Mouse (Mus musculus) hindbrain, postnatal 0 days (tissue): ENCODE measurements at regions not wholly inside any gene's neighbourhood (a gene's known extent, or its start where the extent isn't known, plus 50 kb on each side); places are given as distances from the start of the nearest gene placed in this dataset.

Source experiments
- ATAC-seq: fragments of 200-750 bp; cut with Nextera tagmentation; 2 replicates; pipeline ENCODE4 v1.8.0; 2017; ENCODE audit warnings: mild to moderate bottlenecking, moderate TSS enrichment, moderate library complexity
- DNase-seq: peaks from one replicate; pipeline ENCODE4 v3.0.0-alpha.2; 2015; ENCODE audit warnings: low spot score
- H3K27ac ChIP-seq: fragments of 300-500 bp; sonication (generic); 2 replicates; pipeline ENCODE4 v1.5.1; 2014; ENCODE audit warnings: mild to moderate bottlenecking
- H3K27me3 ChIP-seq: fragments of 300-500 bp; sonication (generic); 2 replicates; pipeline ENCODE4 v1.6.1; 2014; ENCODE audit warnings: low read length, mixed read lengths; ENCODE audit not compliant: insufficient read depth
- H3K36me3 ChIP-seq: fragments of 300-500 bp; sonication (generic); 2 replicates; pipeline ENCODE4 v1.6.1; 2014; ENCODE audit warnings: low read length, mixed read lengths; ENCODE audit not compliant: insufficient read depth
- H3K4me1 ChIP-seq: fragments of 300-500 bp; sonication (generic); 2 replicates; pipeline ENCODE4 v1.6.1; 2014; ENCODE audit warnings: antibody characterized with exemption, low read length, mixed read lengths; ENCODE audit not compliant: insufficient read depth
- H3K4me2 ChIP-seq: fragments of 300-500 bp; sonication (generic); 2 replicates; pipeline ENCODE4 v1.6.1; 2014; ENCODE audit warnings: low read depth, mild to moderate bottlenecking, low read length, moderate library complexity, mixed read lengths
- H3K4me3 ChIP-seq: fragments of 300-500 bp; sonication (generic); 2 replicates; pipeline ENCODE4 v1.5.1; 2014; ENCODE audit warnings: low read length
- H3K9ac ChIP-seq: fragments of 300-500 bp; sonication (generic); replicated peaks from 2 replicates; pipeline ENCODE4 v1.6.1; 2014; ENCODE audit warnings: mild to moderate bottlenecking, low read length, moderate library complexity, mixed read lengths
- H3K9me3 ChIP-seq: fragments of 300-500 bp; sonication (generic); 2 replicates; pipeline ENCODE4 v1.6.1; 2016; ENCODE audit warnings: low read length, mixed read lengths
- CTCF ChIP-seq: IDR thresholded peaks from 2 replicates; pipeline ENCODE4 v1.5.1; 2016; ENCODE audit warnings: antibody characterized with exemption, control low read depth, low read depth
- WGBS: fragments of 180-500 bp; shearing (Covaris S2); extraction: QIAGEN DNeasy Blood & Tissue Kit; methylation state at CpG from one replicate; pipeline ENCODE4 v1.1.7; 2014; 5-methylcytosine and 5-hydroxymethylcytosine counted together

DNA sequence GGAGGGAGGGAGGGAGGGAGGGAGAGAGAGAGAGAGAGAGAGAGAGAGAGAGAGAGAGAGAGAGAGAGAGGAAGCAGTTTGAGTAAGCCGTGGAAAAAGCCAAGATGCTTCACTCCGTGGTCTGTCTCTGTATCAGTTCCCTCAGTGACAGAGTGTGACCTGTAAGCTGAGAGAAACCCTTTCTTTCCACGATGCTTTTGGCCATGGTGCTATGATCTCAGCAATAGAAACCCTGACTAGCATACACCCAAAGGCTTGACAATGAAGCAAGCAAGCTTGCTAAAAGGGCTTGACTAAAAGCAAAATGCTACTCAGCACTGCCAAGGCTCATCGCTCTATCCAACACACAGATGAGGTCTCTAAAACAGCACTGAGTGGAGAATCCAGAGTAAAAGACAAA, 57.4 kb upstream of the Mef2a start:
- WGBS, result 81% methylated on average over 4 of the region's 4 CpGs
- no peak overlapping the region for H3K27ac ChIP-seq
- no peak for TF ChIP-seq CTCF

DNA sequence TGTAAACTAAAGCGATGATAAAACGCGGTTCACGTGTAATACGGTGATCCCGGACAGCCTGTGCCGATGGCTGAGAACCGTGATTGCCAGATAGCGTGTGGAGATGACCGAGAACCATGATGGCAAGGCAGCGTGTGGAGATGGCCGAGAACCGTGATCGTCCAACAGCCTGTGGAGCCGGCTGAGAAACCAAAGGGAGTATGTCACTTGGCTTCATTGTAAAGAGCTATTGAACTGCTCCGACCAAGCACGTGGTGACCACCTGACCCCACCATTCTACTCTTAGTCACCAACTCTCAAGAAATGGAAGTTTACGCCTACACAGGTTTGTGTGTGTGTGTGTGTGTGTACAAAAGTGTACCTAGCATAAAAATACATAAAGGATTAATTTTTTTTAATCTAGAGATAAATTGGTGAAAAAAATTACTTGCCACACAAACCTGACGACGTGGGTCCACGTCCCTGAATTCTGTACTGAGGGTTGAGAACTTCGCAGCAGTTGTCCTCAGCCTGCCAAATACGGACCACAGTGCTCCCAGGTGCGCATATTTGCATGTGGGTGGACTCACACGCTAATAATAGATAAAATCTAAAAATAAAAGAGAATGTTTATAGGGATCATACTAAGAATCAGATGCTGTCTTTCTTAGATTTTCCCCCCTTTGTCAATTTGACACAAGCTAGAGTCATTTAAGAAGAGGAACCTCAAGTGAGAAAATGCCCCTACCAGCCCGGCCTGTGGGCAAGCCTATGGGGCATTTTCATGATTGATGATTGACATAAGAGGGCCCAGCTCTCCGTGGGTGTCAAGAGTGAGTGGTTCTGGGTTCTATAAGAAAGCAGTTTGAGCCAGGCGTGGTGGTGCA, 56.6 kb upstream of the Mef2a start:
- Histone ChIP-seq H3K27me3 (no peaks in the 10 kb centered on the region), H3K4me3 (no peak overlapping the region), H3K9me3 (no peaks in the 10 kb centered on the region), H3K36me3 (no peaks in the 10 kb centered on the region), H3K27ac (no peak overlapping the region), H3K4me1 (no peaks in the 10 kb centered on the region), H3K9ac (no peak overlapping the region), H3K4me2 (no peak overlapping the region)
- no peak for DNase-seq
- ATAC-seq, result no peak
- no peak for TF ChIP-seq CTCF
- WGBS, result 94% methylated on average over 28 of the region's 28 CpGs

More for the DNA sequence above, 57.4 kb upstream of the Mef2a start:
- Histone ChIP-seq H3K4me2 (no peak overlapping the region), H3K4me1 (no peaks in the 10 kb centered on the region), H3K27me3 (no peaks in the 10 kb centered on the region), H3K9me3 (no peaks in the 10 kb centered on the region), H3K36me3 (no peaks in the 10 kb centered on the region), H3K9ac (no peak overlapping the region), H3K4me3 (no peak overlapping the region)
- ATAC-seq (no peak), DNase-seq (no peak)

DNA sequence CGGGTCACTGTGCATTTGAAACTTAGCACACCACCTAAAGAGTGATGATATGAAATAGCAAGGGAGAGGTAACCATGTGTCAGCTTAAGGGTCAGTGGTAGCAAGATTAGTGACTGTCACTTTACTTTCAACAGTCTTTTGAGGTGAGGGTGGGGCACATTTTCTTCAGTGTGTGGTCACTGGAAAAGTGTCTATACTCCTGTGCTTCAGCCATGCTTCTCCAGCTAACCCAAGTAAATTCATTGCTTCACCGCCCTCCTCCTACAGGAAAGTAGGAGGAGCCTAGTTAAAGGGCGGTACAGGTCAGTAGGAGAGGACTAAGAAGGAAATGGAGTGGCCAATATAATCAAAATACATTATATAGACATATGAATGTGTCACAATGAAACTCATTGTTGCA, 55.7 kb upstream of the Mef2a start:
- Histone ChIP-seq H3K27ac (no peak overlapping the region), H3K4me2 (no peak overlapping the region), H3K9ac (no peak overlapping the region), H3K4me1 (no peaks in the 10 kb centered on the region), H3K27me3 (no peaks in the 10 kb centered on the region), H3K4me3 (no peak overlapping the region), H3K9me3 (no peaks in the 10 kb centered on the region), H3K36me3 (no peaks in the 10 kb centered on the region)
- TF ChIP-seq CTCF, result no peak
- WGBS, result 93% methylated on average over 3 of the region's 3 CpGs
- ATAC-seq (no peak), DNase-seq (no peak)

DNA sequence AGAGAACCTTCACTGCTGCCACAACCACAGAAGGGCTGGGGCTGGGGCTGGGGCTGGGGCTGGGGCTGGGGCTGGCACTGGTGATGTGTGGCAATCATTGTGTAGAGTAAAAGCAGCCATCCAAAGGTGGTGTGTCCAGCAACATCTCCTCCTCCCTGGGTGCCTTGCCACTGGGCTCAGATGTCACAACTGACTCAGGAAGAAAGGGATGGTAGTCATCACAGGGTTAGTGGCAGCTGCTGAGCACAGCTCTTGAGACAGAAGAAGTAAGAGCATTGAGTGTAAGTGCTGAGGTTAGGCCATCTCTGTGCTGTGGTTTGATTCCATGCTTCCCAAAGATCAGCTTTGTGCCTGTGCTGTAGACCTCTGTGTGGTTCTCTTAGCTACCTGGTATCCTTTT, 53.4 kb upstream of the Mef2a start:
- H3K4me3 ChIP-seq, result no peak overlapping the region
- DNase-seq (no peak), ATAC-seq (no peak)
- no peak overlapping the region for H3K27ac ChIP-seq
- H3K4me1 ChIP-seq, result peaks cover 4% of the 10 kb centered on the region; the same call in 1 of the 2 replicates
- TF ChIP-seq CTCF, result no peak
- no peaks in the 10 kb centered on the region for H3K36me3 ChIP-seq
- H3K9ac ChIP-seq, result no peak overlapping the region
- no peaks in the 10 kb centered on the region for H3K9me3 ChIP-seq
- H3K27me3 ChIP-seq, result no peaks in the 10 kb centered on the region
- no peak overlapping the region for H3K4me2 ChIP-seq

DNA sequence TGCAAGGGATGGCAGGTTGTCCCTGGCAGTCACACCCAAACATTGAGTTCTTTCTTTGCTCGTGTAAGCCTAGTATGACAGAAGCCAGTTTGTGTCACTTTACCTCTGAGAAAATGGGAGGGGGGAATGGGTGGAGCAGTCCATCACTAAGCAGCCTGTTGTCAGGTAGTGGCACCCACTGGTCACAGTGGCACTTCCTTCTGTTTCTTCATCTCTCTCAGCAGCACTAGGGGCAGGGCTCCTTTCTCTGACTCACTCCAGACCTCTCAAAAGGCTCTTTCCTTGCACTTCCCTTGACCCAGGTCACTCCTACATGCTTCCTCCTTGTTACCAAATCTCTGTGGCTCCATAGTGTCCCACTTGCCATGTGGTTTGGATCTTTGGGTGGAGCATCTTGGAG, 52.9 kb upstream of the Mef2a start:
- DNase-seq, result no peak
- H3K27ac ChIP-seq, result no peak overlapping the region
- H3K36me3 ChIP-seq, result no peaks in the 10 kb centered on the region
- H3K9ac ChIP-seq, result no peak overlapping the region
- no peak overlapping the region for H3K4me3 ChIP-seq
- 88% methylated on average over 1 of the region's 1 CpGs for WGBS
- ATAC-seq, result no peak
- H3K27me3 ChIP-seq, result no peaks in the 10 kb centered on the region
- H3K9me3 ChIP-seq, result no peaks in the 10 kb centered on the region
- H3K4me2 ChIP-seq, result no peak overlapping the region
- no peak for TF ChIP-seq CTCF
- H3K4me1 ChIP-seq, result peaks cover 4% of the 10 kb centered on the region; the same call in 1 of the 2 replicates

DNA sequence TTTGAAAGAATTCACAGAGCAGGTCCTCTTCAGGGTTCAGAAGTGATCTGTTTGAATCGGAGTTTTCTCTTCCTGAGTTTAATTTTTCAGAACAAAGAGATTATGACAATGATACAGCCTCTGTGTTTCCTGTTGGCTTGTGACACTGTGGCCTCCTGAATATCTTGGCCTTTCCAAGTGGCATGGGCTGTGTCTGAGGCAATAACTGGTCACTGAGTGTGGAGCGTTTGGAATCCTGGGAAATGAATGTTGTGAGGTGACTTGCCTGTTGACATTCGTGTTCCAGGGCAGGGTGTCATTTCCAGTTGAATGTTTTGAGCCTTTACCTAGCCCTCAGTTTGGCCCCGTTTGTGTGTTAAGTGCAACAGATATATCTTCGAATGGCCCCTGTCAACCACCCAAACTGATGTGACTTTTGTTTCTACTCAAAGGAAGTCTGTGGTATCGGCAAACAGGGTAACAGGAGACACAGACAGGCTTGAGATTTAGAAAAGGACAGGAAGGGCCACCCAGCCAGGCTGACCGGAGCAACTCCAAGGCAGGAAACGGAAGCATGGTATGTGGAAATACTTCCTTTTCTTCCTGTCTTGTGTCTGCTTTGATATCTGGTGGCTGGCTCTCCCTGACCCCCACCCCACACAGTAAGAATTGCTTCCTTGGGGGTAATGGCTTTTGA, 52.3 kb upstream of the Mef2a start:
- Histone ChIP-seq H3K4me3 (no peak overlapping the region), H3K9me3 (no peaks in the 10 kb centered on the region), H3K27ac (no peak overlapping the region), H3K4me1 (peaks cover 4% of the 10 kb centered on the region; the same call in 1 of the 2 replicates), H3K36me3 (no peaks in the 10 kb centered on the region), H3K4me2 (no peak overlapping the region), H3K9ac (no peak overlapping the region), H3K27me3 (no peaks in the 10 kb centered on the region)
- ATAC-seq (no peak), DNase-seq (no peak)
- TF ChIP-seq CTCF, result no peak
- 84% methylated on average over 8 of the region's 8 CpGs for WGBS
